Mouse (Mus musculus) brain, embryonic 14.5 days (tissue): ENCODE results near the gene Cct8l1. TPM values are rescaled to one million over a fixed set of nuclear protein-coding genes. Genes with fewer than 3 reads are reported as not detected.

Source experiments
- DNase-seq: peaks from one replicate; pipeline ENCODE4 v3.0.0-alpha.2; 2011; ENCODE audit warnings: low read depth
- CTCF ChIP-seq: fragments of 200-500 bp; IDR thresholded peaks from 2 replicates; pipeline ENCODE4 v1.5.1; 2012; ENCODE audit warnings: inconsistent platforms, mild to moderate bottlenecking, moderate library complexity, borderline replicate concordance; ENCODE audit not compliant: insufficient read depth, insufficient read length; ENCODE audit errors: extremely low read depth
- POLR2A ChIP-seq: fragments of 200-500 bp; IDR thresholded peaks from 2 replicates; pipeline ENCODE4 v1.6.1; 2012; ENCODE audit warnings: mild to moderate bottlenecking, inconsistent platforms, borderline replicate concordance; ENCODE audit not compliant: poor library complexity, insufficient read depth, insufficient read length, severe bottlenecking; ENCODE audit errors: extremely low read depth
- polyA plus RNA-seq: library from polyadenylated mRNA; depleted of rRNA; stranded (reverse); fragments of >200 nt; gene quantifications from 2 replicates; pipeline ENCODE4 v1.2.3, GENCODE M21; 2012; rRNA removed

Cct8l1 gene
- polyA plus RNA-seq: 0.04 TPM in 1 of 2 replicates, not detected in the other

- no peak for TF ChIP-seq CTCF
- TF ChIP-seq POLR2A: no peak
- no peak for DNase-seq
Measured at GRCm38 (mm10) chr5:25515767-25516166, at the start of gene Cct8l1. TSS of gene Cct8l1 (plus strand) at chr5:25516067.

GRCm38 (mm10) chr5:25472070-25472469, 43.8 kb upstream of the Cct8l1 start:
- DNase-seq: peak; percentile 91
- TF ChIP-seq POLR2A (no peak), CTCF (no peak)

GRCm38 (mm10) chr5:25475789-25476188, 40.1 kb upstream of the Cct8l1 start:
- no peak for TF ChIP-seq CTCF
- TF ChIP-seq POLR2A: no peak
- DNase-seq: no peak

- no peak for DNase-seq
- no peak for TF ChIP-seq POLR2A
Measured at GRCm38 (mm10) chr5:25478863-25479262, 37.0 kb upstream of the Cct8l1 start.

GRCm38 (mm10) chr5:25496652-25497051, 19.2 kb upstream of the Cct8l1 start:
- DNase-seq: no peak
- TF ChIP-seq POLR2A (no peak), CTCF (no peak)

GRCm38 (mm10) chr5:25497369-25497719, 18.5 kb upstream of the Cct8l1 start:
- DNase-seq: peak; percentile 59
- TF ChIP-seq POLR2A (no peak), CTCF (no peak)

- no peak for TF ChIP-seq POLR2A
- TF ChIP-seq CTCF: no peak
- DNase-seq: peak; percentile 60
Measured at GRCm38 (mm10) chr5:25497720-25498345, 18.0 kb upstream of the Cct8l1 start.

GRCm38 (mm10) chr5:25498346-25498820, 17.5 kb upstream of the Cct8l1 start, which contains the start of gene Kmt2c:
TSS of gene Kmt2c (minus strand) at chr5:25498783.
- peak; percentile 89 for DNase-seq
- TF ChIP-seq CTCF (no peak), POLR2A (peak; percentile 81)

GRCm38 (mm10) chr5:25498821-25499422, 16.9 kb upstream of the Cct8l1 start:
- no peak for TF ChIP-seq POLR2A
- no peak for TF ChIP-seq CTCF
- peak; percentile 91 for DNase-seq

GRCm38 (mm10) chr5:25499423-25500398, 16.2 kb upstream of the Cct8l1 start:
- peak; percentile 98 for DNase-seq
- peak; percentile 91 for TF ChIP-seq POLR2A
- no peak for TF ChIP-seq CTCF

GRCm38 (mm10) chr5:25500686-25501085, 15.2 kb upstream of the Cct8l1 start:
- TF ChIP-seq CTCF: no peak
- TF ChIP-seq POLR2A: no peak
- DNase-seq: no peak

GRCm38 (mm10) chr5:25506041-25506440, 9.8 kb upstream of the Cct8l1 start:
- no peak for TF ChIP-seq CTCF
- no peak for TF ChIP-seq POLR2A
- no peak for DNase-seq

GRCm38 (mm10) chr5:25516301-25516895, 531 bp downstream of the Cct8l1 start:
- no peak for DNase-seq
- TF ChIP-seq CTCF: no peak

- TF ChIP-seq CTCF (no peak), POLR2A (no peak)
- no peak for DNase-seq
Measured at GRCm38 (mm10) chr5:25517550-25517949, 1.7 kb downstream of the Cct8l1 start.
